Comparison of ENCODE assay signal across 12 mouse cellular contexts in the genomic region with DNA sequence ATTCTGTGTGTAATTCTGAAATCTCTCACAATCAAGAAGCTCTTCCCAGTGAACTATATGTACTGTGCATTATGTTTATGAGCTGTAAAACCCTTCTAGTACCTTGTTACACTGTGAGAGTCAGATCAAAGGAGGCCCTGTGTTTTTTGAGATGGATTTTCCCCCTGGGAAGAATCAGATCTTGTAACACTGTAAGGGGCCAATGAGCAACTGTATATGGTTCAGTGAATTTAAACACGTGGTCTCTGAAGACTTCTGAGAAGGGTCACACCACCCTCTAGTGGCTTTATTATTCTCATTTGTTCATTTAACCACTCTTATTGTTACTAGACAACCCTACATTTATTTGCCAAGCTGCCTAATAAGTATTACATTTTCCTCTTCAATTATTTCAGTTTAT.
A peak's percentile ranks its signal among the peaks of the same experiment; 100 is the strongest.
DNase-seq lines count a peak whose midpoint lies in the region; ATAC-seq and TF ChIP-seq lines count a peak whose summit lies in the region.
"Had no signal": no experiment of that assay in that cellular context is flagged by ENCODE, and none has a peak within 500 bp of the region (broad histone marks: within the 10 kb centered on the region; RNA-seq: fewer than 3 reads in every experiment).

No protein-coding gene starts in this region.

- H3K9me3 ChIP-seq in lung, embryonic 14.5 days (ENCODE audit: low read depth, low read length) = no peaks in the 10 kb centered on the region
- H3K9me3 ChIP-seq: embryonic facial prominence, embryonic 13.5 days; heart, embryonic 13.5 days; limb, embryonic 13.5 days; midbrain, embryonic 10.5 days had no signal

- H3K9ac ChIP-seq in lung, embryonic 14.5 days = no peak overlapping the region
- H3K9ac ChIP-seq: embryonic facial prominence, embryonic 13.5 days; heart, embryonic 13.5 days; limb, embryonic 13.5 days had no signal

- 8% methylated on average over 1 of the region's 1 CpGs for WGBS in lung, embryonic 14.5 days

- TF ChIP-seq CTCF in gastrocnemius, adult 2 months (IDR thresholded peaks at IDR 0.05) = peak; percentile 11; the same call in 1 of the 2 replicates
- TF ChIP-seq CTCF in lung, embryonic 14.5 days (IDR thresholded peaks at IDR 0.05; ENCODE audit: low read depth) = no peak

- intact Hi-C loops in gastrocnemius, adult 2 months (cut with DNase I) = no loop called here

- no peaks in the 10 kb centered on the region for H3K36me3 ChIP-seq in lung, embryonic 14.5 days (ENCODE audit: insufficient read depth)
- H3K36me3 ChIP-seq: embryonic facial prominence, embryonic 13.5 days; heart, embryonic 13.5 days; limb, embryonic 13.5 days; midbrain, embryonic 10.5 days had no signal

- no peaks in the 10 kb centered on the region for H3K27me3 ChIP-seq in lung, embryonic 14.5 days (ENCODE audit: insufficient read depth, low read length)
- H3K27me3 ChIP-seq: embryonic facial prominence, embryonic 13.5 days; heart, embryonic 13.5 days; limb, embryonic 13.5 days had no signal

- no peak overlapping the region for H3K4me3 ChIP-seq in gastrocnemius, adult 2 months
- no peak overlapping the region for H3K4me3 ChIP-seq in lung, embryonic 14.5 days (ENCODE audit: low read depth, low read length)
- H3K4me3 ChIP-seq: embryonic facial prominence, embryonic 13.5 days; heart, embryonic 13.5 days; limb, embryonic 13.5 days; midbrain, embryonic 10.5 days had no signal

- no peak for ATAC-seq in lung, embryonic 14.5 days (ENCODE audit: insufficient read depth)
- ATAC-seq in granulocyte monocyte progenitor cell, adult 5-6 weeks (replicated peaks; ENCODE audit: poor library complexity, severe bottlenecking) = no peak; the same call in 1 of the 2 replicates

- no peaks in the 10 kb centered on the region for H3K4me1 ChIP-seq in lung, embryonic 14.5 days (ENCODE audit: insufficient read depth)
- H3K4me1 ChIP-seq: embryonic facial prominence, embryonic 13.5 days; heart, embryonic 13.5 days; limb, embryonic 13.5 days; midbrain, embryonic 10.5 days had no signal

- no peak overlapping the region for H3K4me2 ChIP-seq in lung, embryonic 14.5 days
- H3K4me2 ChIP-seq: embryonic facial prominence, embryonic 13.5 days; heart, embryonic 13.5 days; limb, embryonic 13.5 days had no signal

- no peak for DNase-seq in gastrocnemius, adult 2 months
- DNase-seq in gastrocnemius, adult 18-20 months (ENCODE audit: low spot score) = no peak
- peak; percentile 48 for DNase-seq in lung, embryonic 14.5 days
- no peak for DNase-seq in lung, postnatal 10 days
- peak; percentile 0 for DNase-seq in brain, adult 2 months (ENCODE audit: low read depth, low spot score)
- peak; percentile 6 for DNase-seq in retina, embryonic 14.5 days (ENCODE audit: low spot score)
- DNase-seq in cerebellum, postnatal 14 days = no peak

- no peak overlapping the region for H3K27ac ChIP-seq in gastrocnemius, adult 2 months
- H3K27ac ChIP-seq in lung, embryonic 14.5 days (ENCODE audit: low read depth) = no peak overlapping the region
- H3K27ac ChIP-seq: embryonic facial prominence, embryonic 13.5 days; heart, embryonic 13.5 days; limb, embryonic 13.5 days; midbrain, embryonic 10.5 days had no signal

Comparison
In these comparisons a context has a peak if more than half of its experiments do, and no peak if none do; other contexts are left out.
1. DNase-seq: peak in lung, embryonic 14.5 days (single experiment), brain, adult 2 months (single experiment) and retina, embryonic 14.5 days (single experiment); none in gastrocnemius, adult 2 months (single experiment), gastrocnemius, adult 18-20 months (single experiment), lung, postnatal 10 days (single experiment) and cerebellum, postnatal 14 days (0 of 2).